Mouse (Mus musculus): ENCODE measurements around the gene Olfr1355.
"Not testable (repeated sequence)": the region's sequence is repeated elsewhere in the genome, so short reads cannot be mapped to it uniquely, and the experiment has no call there.

Gene Olfr1355

GRCm38 (mm10) chr10:78875240-78875639, at the start of gene Olfr1355:
Gene Olfr1355, plus strand, starts transcription at chr10:78875540.
- no peak for DNase-seq (ENCODE audit: low spot score in 2 of 2)

GRCm38 (mm10) chr10:78840456-78840855, 34.9 kb upstream of the Olfr1355 start:
- not testable (repeated sequence) for DNase-seq (ENCODE audit: low spot score in 2 of 2)

GRCm38 (mm10) chr10:78852066-78852465, 23.3 kb upstream of the Olfr1355 start, which contains the start of gene Olfr1356:
Gene Olfr1356, minus strand, starts transcription at chr10:78852166.
- DNase-seq (ENCODE audit: low spot score in 2 of 2), result no peak

GRCm38 (mm10) chr10:78912871-78913270, 37.5 kb downstream of the Olfr1355 start, which contains the start of gene Olfr1354:
Gene Olfr1354, plus strand, starts transcription at chr10:78913171.
- DNase-seq (ENCODE audit: low spot score in 2 of 2), result not testable (repeated sequence)
